Mouse (Mus musculus): ENCODE data around the gene Olfr692.

DNA sequence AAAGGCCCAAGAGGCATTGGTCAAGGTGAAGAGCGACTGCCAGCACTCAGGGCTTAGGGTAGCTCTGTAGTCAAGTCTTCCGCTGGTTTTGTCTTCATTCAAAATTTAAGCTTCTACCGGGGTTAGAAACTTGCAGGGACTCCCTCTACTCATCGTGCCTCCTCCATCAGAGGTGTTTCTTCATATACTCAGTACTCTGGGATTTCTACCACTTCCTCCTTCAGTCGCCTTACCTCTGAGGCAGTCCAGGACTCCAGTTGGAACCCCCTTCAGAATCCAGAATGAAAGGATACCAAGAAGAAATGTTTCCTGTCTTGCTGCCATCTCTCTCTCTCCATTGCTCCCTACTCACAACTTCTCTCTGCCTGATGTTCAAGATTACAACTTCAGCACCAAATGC lies 762 bp upstream of the Olfr692 start:
- TF ChIP-seq CTCF (IDR thresholded peaks at IDR 0.05; ENCODE audit: low read depth, low read length) (no peak), POLR2A (IDR thresholded peaks at IDR 0.05; ENCODE audit: insufficient read depth, low read length) (no peak), EP300 (IDR thresholded peaks at IDR 0.05; ENCODE audit: insufficient read depth, low read depth, low read length) (no peak)
